Mouse (Mus musculus): ENCODE data around the gene Tmeff1. TPM values are rescaled to one million over a fixed set of nuclear protein-coding genes. Genes with fewer than 3 reads are reported as not detected.

The Tmeff1 gene
- total RNA-seq, 2 experiments from 2014 or later, result 126 to 132 TPM

- no peak for DNase-seq (ENCODE audit: low spot score in 2 of 2)
Measured at GRCm38 (mm10) chr4:48561824-48562223, 23.1 kb upstream of the Tmeff1 start.

GRCm38 (mm10) chr4:48564962-48565361 lies 20.0 kb upstream of the Tmeff1 start:
- DNase-seq (ENCODE audit: low spot score in 2 of 2), result no peak

- no peak for DNase-seq (ENCODE audit: low spot score in 2 of 2)
Measured at GRCm38 (mm10) chr4:48576361-48576760, 8.6 kb upstream of the Tmeff1 start.

GRCm38 (mm10) chr4:48577831-48578230 lies 7.1 kb upstream of the Tmeff1 start:
- DNase-seq (ENCODE audit: low spot score in 2 of 2), result no peak

- no peak for DNase-seq (ENCODE audit: low spot score in 2 of 2)
Measured at GRCm38 (mm10) chr4:48578399-48578798, 6.6 kb upstream of the Tmeff1 start.

- no peak for DNase-seq (ENCODE audit: low spot score in 2 of 2)
Measured at GRCm38 (mm10) chr4:48579475-48580110, 5.4 kb upstream of the Tmeff1 start.

- no peak for DNase-seq (ENCODE audit: low spot score in 2 of 2)
Measured at GRCm38 (mm10) chr4:48581201-48581600, 3.8 kb upstream of the Tmeff1 start.

GRCm38 (mm10) chr4:48581993-48582392 lies 3.0 kb upstream of the Tmeff1 start:
- DNase-seq (ENCODE audit: low spot score in 2 of 2), result no peak

GRCm38 (mm10) chr4:48582941-48583340 lies 2.0 kb upstream of the Tmeff1 start:
- no peak for DNase-seq (ENCODE audit: low spot score in 2 of 2)

GRCm38 (mm10) chr4:48585241-48586098 lies 496 bp downstream of the Tmeff1 start:
- peak in 1 of 2 experiments; percentile 53 for DNase-seq (ENCODE audit: low spot score in 2 of 2)

- peak in 1 of 2 experiments; percentile 43 for DNase-seq (ENCODE audit: low spot score in 2 of 2)
Measured at GRCm38 (mm10) chr4:48586099-48586821, 1.3 kb downstream of the Tmeff1 start.

GRCm38 (mm10) chr4:48587526-48587925 lies 2.6 kb downstream of the Tmeff1 start:
- no peak for DNase-seq (ENCODE audit: low spot score in 2 of 2)

GRCm38 (mm10) chr4:48588576-48588975 lies 3.6 kb downstream of the Tmeff1 start:
- DNase-seq (ENCODE audit: low spot score in 2 of 2), result no peak

GRCm38 (mm10) chr4:48590862-48591261 lies 5.9 kb downstream of the Tmeff1 start:
- DNase-seq (ENCODE audit: low spot score in 2 of 2), result no peak

- DNase-seq (ENCODE audit: low spot score in 2 of 2), result no peak
Measured at GRCm38 (mm10) chr4:48591390-48591789, 6.4 kb downstream of the Tmeff1 start.

- DNase-seq (ENCODE audit: low spot score in 2 of 2), result no peak
Measured at GRCm38 (mm10) chr4:48592328-48592727, 7.4 kb downstream of the Tmeff1 start.

GRCm38 (mm10) chr4:48592844-48593243 lies 7.9 kb downstream of the Tmeff1 start:
- DNase-seq (ENCODE audit: low spot score in 2 of 2), result no peak

- peak in 1 of 2 experiments; percentile 64 for DNase-seq (ENCODE audit: low spot score in 2 of 2)
Measured at GRCm38 (mm10) chr4:48596111-48596510, 11.1 kb downstream of the Tmeff1 start.

GRCm38 (mm10) chr4:48605650-48606049 lies 20.7 kb downstream of the Tmeff1 start:
- DNase-seq (ENCODE audit: low spot score in 2 of 2), result no peak

- DNase-seq (ENCODE audit: low spot score in 2 of 2), result no peak
Measured at GRCm38 (mm10) chr4:48609485-48609884, 24.5 kb downstream of the Tmeff1 start.

- no peak for DNase-seq (ENCODE audit: low spot score in 2 of 2)
Measured at GRCm38 (mm10) chr4:48610251-48610650, 25.3 kb downstream of the Tmeff1 start.

GRCm38 (mm10) chr4:48615483-48615882 lies 30.5 kb downstream of the Tmeff1 start:
- DNase-seq (ENCODE audit: low spot score in 2 of 2), result no peak

All from layer of hippocampus, adult 18-20 months (tissue).